Mouse (Mus musculus) bone marrow, adult 2 months (tissue): ENCODE data around the gene Tarbp1.

ENCODE experiments used
- CTCF ChIP-seq: fragments of 200-500 bp; IDR thresholded peaks from 2 replicates; pipeline ENCODE4 v1.5.1; 2011; ENCODE audit warnings: low read length, control low read depth; ENCODE audit not compliant: control insufficient read depth, insufficient read depth
- POLR2A ChIP-seq: fragments of 200-500 bp; IDR thresholded peaks from 2 replicates; pipeline ENCODE4 v1.6.1; 2011; ENCODE audit warnings: low read depth, mild to moderate bottlenecking, control low read depth, low read length, borderline replicate concordance; ENCODE audit not compliant: control insufficient read depth

DNA sequence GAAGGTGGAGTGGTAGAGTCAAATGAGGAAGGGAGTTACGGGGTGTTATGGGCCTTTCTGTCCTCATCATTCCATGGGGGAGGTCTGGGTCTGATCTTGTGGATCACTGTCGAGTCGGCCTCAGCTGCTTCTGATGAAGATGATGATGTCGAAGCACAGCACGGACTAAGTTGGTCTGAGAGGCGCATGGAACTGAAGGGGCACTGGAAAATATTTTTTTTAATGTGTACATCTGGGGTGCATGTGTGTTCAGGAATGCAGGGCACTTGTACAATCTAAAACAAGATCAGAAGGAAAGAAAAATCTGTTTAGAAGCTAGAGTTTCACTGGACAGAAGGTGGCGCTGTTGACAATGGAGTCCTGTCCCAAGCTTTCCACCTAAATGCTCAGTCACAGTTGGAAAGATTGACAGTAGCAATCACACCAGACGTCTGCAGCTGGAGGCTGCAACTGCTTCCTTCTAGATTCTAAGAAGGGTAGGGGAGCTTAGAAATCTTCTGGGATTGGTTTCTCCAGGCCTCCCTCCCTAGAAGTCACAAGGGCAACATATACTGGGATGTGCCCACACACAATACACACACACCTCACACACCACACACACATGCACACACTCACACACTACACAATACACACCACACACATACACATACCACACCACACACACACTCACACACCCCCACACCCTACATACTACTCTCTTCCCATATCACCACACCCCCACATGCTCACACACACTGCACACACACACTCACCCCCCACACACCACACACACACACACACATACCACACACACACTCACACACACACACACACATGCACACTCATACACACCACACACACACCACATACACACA lies 6.9 kb upstream of the Tarbp1 start:
- TF ChIP-seq POLR2A: no peak
- no peak for TF ChIP-seq CTCF
